Mouse (Mus musculus): ENCODE data around the gene Pitpna. TPM values are rescaled to one million over a fixed set of nuclear protein-coding genes. Genes with fewer than 3 reads are reported as not detected.

Gene Pitpna
- polyA plus RNA-seq, 1 experiment, result 209 TPM

GRCm38 (mm10) chr11:75630645-75631229, 42.8 kb downstream of the Pitpna start, which contains the start of gene Inpp5k:
Gene Inpp5k (plus strand): TSS chr11:75630988.
- TF ChIP-seq POLR2A (IDR thresholded peaks at IDR 0.05; ENCODE audit: insufficient read depth, low read depth, low read length) (peak; percentile 83), CTCF (IDR thresholded peaks at IDR 0.05; ENCODE audit: insufficient read depth, low read depth, low read length) (no peak)
- H3K27ac ChIP-seq (ENCODE audit: insufficient read depth, low read depth, low read length), result 0 out of 2 replicates have a peak within 1 kb of the TSS, but pooled peaks have one; percentile 48
- under 1% methylated on average over 53 of the region's 53 CpGs for WGBS

DNA sequence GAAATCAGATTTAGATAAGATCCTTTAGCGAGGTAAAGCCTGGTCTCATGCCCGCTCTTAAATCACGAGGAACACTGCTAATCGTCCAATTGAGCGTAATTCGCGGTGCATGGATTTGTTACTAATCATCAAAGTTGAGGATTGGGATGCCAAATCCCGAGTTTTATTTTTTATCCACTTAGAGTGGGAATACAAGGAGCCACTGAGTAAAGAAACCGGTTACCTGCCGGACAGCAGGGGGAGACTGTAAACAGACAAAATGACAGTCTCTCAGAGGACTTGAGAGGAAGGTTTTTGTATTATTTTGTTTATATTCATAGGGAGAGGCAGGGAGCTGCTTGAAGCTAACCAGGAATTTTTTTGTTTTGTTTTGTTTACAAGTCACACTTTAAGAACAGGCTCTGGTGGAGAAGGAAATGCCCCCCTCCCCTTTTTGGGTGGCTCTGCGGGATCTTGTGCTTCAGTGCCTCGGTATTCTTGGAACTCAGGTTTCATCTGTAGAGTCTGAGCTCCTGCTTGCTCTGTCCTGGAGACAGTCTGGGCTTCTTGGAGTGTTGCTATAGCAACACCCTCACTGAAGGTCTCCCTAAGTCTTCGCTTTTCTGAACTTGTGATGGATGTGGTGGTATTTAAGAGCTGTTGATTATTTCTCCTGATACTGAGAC, 43.8 kb downstream of the Pitpna start:
- 2% methylated on average over 13 of the region's 13 CpGs for WGBS
- Histone ChIP-seq H3K27ac (ENCODE audit: insufficient read depth, low read depth, low read length) (no peak overlapping the region), H3K4me3 (ENCODE audit: insufficient read depth, low read depth, low read length) (peak overlapping the region; percentile 93; the same call in 1 of the 2 replicates), H3K4me1 (ENCODE audit: control insufficient read depth, insufficient read depth, low read length) (peaks cover 4% of the 10 kb centered on the region; the same call in 1 of the 2 replicates)
- TF ChIP-seq POLR2A (IDR thresholded peaks at IDR 0.05; ENCODE audit: insufficient read depth, low read depth, low read length) (no peak), CTCF (IDR thresholded peaks at IDR 0.05; ENCODE audit: insufficient read depth, low read depth, low read length) (no peak)

More at GRCm38 (mm10) chr11:75630645-75631229, 42.8 kb downstream of the Pitpna start, which contains the start of gene Inpp5k:
- H3K4me3 ChIP-seq (ENCODE audit: insufficient read depth, low read depth, low read length), result peak within 1 kb of the TSS; percentile 93
- H3K4me1 ChIP-seq (ENCODE audit: control insufficient read depth, insufficient read depth, low read length), result peaks cover 4% of the 10 kb centered on the region; the same call in 1 of the 2 replicates

- no peak overlapping the region for H3K4me3 ChIP-seq (ENCODE audit: insufficient read depth, low read depth, low read length)
- TF ChIP-seq POLR2A (IDR thresholded peaks at IDR 0.05; ENCODE audit: insufficient read depth, low read depth, low read length) (no peak), CTCF (IDR thresholded peaks at IDR 0.05; ENCODE audit: insufficient read depth, low read depth, low read length) (no peak)
- no peak overlapping the region for H3K27ac ChIP-seq (ENCODE audit: insufficient read depth, low read depth, low read length)
- peaks cover 4% of the 10 kb centered on the region; the same call in 1 of the 2 replicates for H3K4me1 ChIP-seq (ENCODE audit: control insufficient read depth, insufficient read depth, low read length)
- whole genome bisulfite sequencing, result 93% methylated on average over 5 of the region's 5 CpGs
Observed at GRCm38 (mm10) chr11:75632921-75633320, 45.0 kb downstream of the Pitpna start.

DNA sequence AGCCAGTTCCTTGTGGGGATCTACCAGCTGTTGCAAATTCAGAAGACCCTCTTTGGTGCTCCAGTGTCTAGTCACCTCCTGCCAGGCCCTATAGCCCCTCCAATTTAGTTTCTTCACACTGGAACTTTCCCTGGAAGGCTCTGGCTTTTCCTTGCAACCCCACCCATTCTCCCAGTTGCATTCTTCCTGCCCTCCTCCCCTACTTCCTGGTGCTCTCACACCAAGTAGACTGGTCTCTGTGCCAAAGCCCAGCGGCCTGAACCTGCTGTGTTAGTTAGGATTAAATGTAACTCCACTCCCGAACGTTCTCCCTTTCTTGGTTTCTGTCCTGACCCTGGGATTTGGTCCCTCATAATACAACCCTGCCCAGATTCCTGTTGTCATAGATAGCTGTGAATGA, 46.9 kb downstream of the Pitpna start:
- Histone ChIP-seq H3K4me3 (ENCODE audit: insufficient read depth, low read depth, low read length) (no peak overlapping the region), H3K27ac (ENCODE audit: insufficient read depth, low read depth, low read length) (no peak overlapping the region), H3K4me1 (ENCODE audit: control insufficient read depth, insufficient read depth, low read length) (peaks cover 4% of the 10 kb centered on the region; the same call in 1 of the 2 replicates)
- WGBS, result 82% methylated on average over 3 of the region's 3 CpGs
- TF ChIP-seq POLR2A (IDR thresholded peaks at IDR 0.05; ENCODE audit: insufficient read depth, low read depth, low read length), result no peak
- TF ChIP-seq CTCF (IDR thresholded peaks at IDR 0.05; ENCODE audit: insufficient read depth, low read depth, low read length), result no peak

DNA sequence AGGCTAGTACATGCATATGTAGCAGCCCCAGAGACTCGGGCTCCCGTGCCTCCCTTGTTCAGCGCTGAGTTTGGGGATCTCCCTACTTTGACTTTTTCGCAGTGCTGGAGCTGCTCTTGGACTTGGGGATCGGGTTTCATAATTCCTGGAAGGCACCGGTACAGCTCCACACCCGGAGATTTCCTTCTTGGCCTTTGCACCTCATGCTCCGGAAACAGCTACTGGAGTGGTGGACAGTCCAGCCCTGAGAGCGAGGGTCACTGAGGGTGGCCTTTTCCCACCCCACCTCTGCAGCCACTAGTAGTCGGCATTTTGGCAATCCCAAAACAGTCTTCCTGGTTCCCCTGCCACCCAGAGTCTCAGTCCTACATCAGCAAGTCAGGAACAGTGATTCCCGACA, 47.4 kb downstream of the Pitpna start:
- 83% methylated on average over 11 of the region's 11 CpGs for WGBS
- Histone ChIP-seq H3K4me1 (ENCODE audit: control insufficient read depth, insufficient read depth, low read length) (peaks cover 4% of the 10 kb centered on the region; the same call in 1 of the 2 replicates), H3K27ac (ENCODE audit: insufficient read depth, low read depth, low read length) (no peak overlapping the region), H3K4me3 (ENCODE audit: insufficient read depth, low read depth, low read length) (no peak overlapping the region)
- no peak for TF ChIP-seq POLR2A (IDR thresholded peaks at IDR 0.05; ENCODE audit: insufficient read depth, low read depth, low read length)
- no peak for TF ChIP-seq CTCF (IDR thresholded peaks at IDR 0.05; ENCODE audit: insufficient read depth, low read depth, low read length)

DNA sequence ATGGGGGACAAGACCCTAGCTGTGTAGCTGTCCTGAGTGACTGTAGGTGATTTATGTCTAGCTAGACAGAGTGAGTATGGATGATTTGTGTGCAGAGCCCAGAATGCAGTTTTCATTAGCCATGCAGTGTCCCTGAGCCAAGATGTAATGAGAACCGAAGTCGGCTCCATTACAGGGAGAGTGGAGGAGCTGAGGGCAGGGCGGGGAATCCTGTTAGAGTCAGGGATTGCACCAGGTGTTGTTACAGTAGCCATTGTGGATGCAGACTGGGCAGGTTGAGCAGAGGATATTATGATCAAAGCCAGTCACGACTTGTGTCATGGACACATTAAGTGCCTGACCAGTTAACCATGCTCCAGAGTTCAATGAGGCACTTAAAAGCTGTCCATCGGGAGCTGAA, 55.4 kb downstream of the Pitpna start:
- TF ChIP-seq CTCF (IDR thresholded peaks at IDR 0.05; ENCODE audit: insufficient read depth, low read depth, low read length), result no peak
- no peaks in the 10 kb centered on the region for H3K4me1 ChIP-seq (ENCODE audit: control insufficient read depth, insufficient read depth, low read length)
- H3K4me3 ChIP-seq (ENCODE audit: insufficient read depth, low read depth, low read length), result no peak overlapping the region
- WGBS, result 89% methylated on average over 5 of the region's 5 CpGs
- no peak overlapping the region for H3K27ac ChIP-seq (ENCODE audit: insufficient read depth, low read depth, low read length)

GRCm38 (mm10) chr11:75644684-75645083, 56.8 kb downstream of the Pitpna start:
- Histone ChIP-seq H3K4me3 (ENCODE audit: insufficient read depth, low read depth, low read length) (no peak overlapping the region), H3K27ac (ENCODE audit: insufficient read depth, low read depth, low read length) (no peak overlapping the region), H3K4me1 (ENCODE audit: control insufficient read depth, insufficient read depth, low read length) (no peaks in the 10 kb centered on the region)
- TF ChIP-seq POLR2A (IDR thresholded peaks at IDR 0.05; ENCODE audit: insufficient read depth, low read depth, low read length), result no peak
- no peak for TF ChIP-seq CTCF (IDR thresholded peaks at IDR 0.05; ENCODE audit: insufficient read depth, low read depth, low read length)
- WGBS, result 92% methylated on average over 9 of the region's 9 CpGs

DNA sequence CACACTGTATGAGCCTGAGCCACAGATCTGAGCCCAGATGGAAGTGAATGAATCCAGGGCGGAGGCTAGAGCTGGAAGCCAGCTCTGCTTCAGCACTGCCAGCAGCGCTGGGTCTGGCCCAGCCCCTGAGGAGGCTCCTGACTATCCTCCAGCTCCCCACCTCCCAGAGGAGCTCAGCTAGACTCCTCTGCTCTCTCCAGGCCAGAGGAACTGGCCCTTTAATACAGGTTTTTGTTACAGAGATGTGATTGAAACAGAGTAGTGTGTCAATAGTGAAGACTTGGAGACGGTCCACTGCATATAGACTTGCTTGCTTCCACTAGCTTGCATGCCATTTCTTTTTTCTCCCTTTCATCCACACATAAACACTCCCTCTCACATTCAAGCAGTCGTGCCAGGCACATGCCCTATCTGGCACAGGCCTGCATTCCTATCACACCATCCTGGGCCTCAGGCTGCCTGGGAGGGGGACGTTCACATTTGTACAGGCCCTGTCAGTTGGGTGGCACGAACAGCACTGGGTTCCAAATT, 59.8 kb downstream of the Pitpna start:
- WGBS, result 34% methylated on average over 6 of the region's 6 CpGs
- no peak overlapping the region for H3K4me3 ChIP-seq (ENCODE audit: insufficient read depth, low read depth, low read length)
- peaks cover 19% of the 10 kb centered on the region for H3K4me1 ChIP-seq (ENCODE audit: control insufficient read depth, insufficient read depth, low read length)
- no peak overlapping the region for H3K27ac ChIP-seq (ENCODE audit: insufficient read depth, low read depth, low read length)
- TF ChIP-seq CTCF (IDR thresholded peaks at IDR 0.05; ENCODE audit: insufficient read depth, low read depth, low read length) (no peak), POLR2A (IDR thresholded peaks at IDR 0.05; ENCODE audit: insufficient read depth, low read depth, low read length) (no peak)

- no peak overlapping the region for H3K4me3 ChIP-seq (ENCODE audit: insufficient read depth, low read depth, low read length)
- peaks cover 28% of the 10 kb centered on the region for H3K4me1 ChIP-seq (ENCODE audit: control insufficient read depth, insufficient read depth, low read length)
- 83% methylated on average over 4 of the region's 4 CpGs for WGBS
- TF ChIP-seq POLR2A (IDR thresholded peaks at IDR 0.05; ENCODE audit: insufficient read depth, low read depth, low read length) (no peak), CTCF (IDR thresholded peaks at IDR 0.05; ENCODE audit: insufficient read depth, low read depth, low read length) (no peak)
- no peak overlapping the region for H3K27ac ChIP-seq (ENCODE audit: insufficient read depth, low read depth, low read length)
Observed at GRCm38 (mm10) chr11:75649155-75649561, 61.3 kb downstream of the Pitpna start.
